Mouse (Mus musculus): ENCODE measurements at regions not wholly inside any gene's neighbourhood (a gene's known extent, or its start where the extent isn't known, plus 50 kb on each side); places are given as distances from the start of the nearest gene placed in this dataset.

- H3K27ac ChIP-seq (ENCODE audit: low read depth, low read length) = no peak overlapping the region
- 44% methylated on average over 1 of the region's 1 CpGs for WGBS (ENCODE audit: insufficient replicate concordance)
- no peak for ATAC-seq (replicated peaks; ENCODE audit: insufficient number of reproducible peaks, low FRiP score, low TSS enrichment)
- H3K36me3 ChIP-seq (ENCODE audit: control insufficient read depth, insufficient read depth, low read length) = no peaks in the 10 kb centered on the region
- H3K27me3 ChIP-seq (ENCODE audit: control insufficient read depth, insufficient read depth, low read length) = no peaks in the 10 kb centered on the region
- no peak overlapping the region for H3K4me2 ChIP-seq
- no peak overlapping the region for H3K9ac ChIP-seq (ENCODE audit: low read depth, low read length)
- H3K9me3 ChIP-seq (replicated peaks; ENCODE audit: control insufficient read depth, low read length) = no peaks in the 10 kb centered on the region
- H3K4me1 ChIP-seq (ENCODE audit: control insufficient read depth, insufficient read depth, low read length) = no peaks in the 10 kb centered on the region
- no peak overlapping the region for H3K4me3 ChIP-seq (ENCODE audit: low read depth, low read length)
Observed at GRCm38 (mm10) chr2:147989616-147990015, 57.2 kb downstream of the Foxa2 start.

GRCm38 (mm10) chr2:147988586-147988985 is 58.2 kb downstream of the Foxa2 start:
- Histone ChIP-seq H3K9me3 (replicated peaks; ENCODE audit: control insufficient read depth, low read length) (no peaks in the 10 kb centered on the region), H3K4me3 (ENCODE audit: low read depth, low read length) (no peak overlapping the region), H3K4me1 (ENCODE audit: control insufficient read depth, insufficient read depth, low read length) (no peaks in the 10 kb centered on the region), H3K27ac (ENCODE audit: low read depth, low read length) (no peak overlapping the region), H3K4me2 (no peak overlapping the region), H3K27me3 (ENCODE audit: control insufficient read depth, insufficient read depth, low read length) (no peaks in the 10 kb centered on the region), H3K9ac (ENCODE audit: low read depth, low read length) (no peak overlapping the region), H3K36me3 (ENCODE audit: control insufficient read depth, insufficient read depth, low read length) (no peaks in the 10 kb centered on the region)
- no peak for ATAC-seq (replicated peaks; ENCODE audit: insufficient number of reproducible peaks, low FRiP score, low TSS enrichment)

GRCm38 (mm10) chr2:147985261-147985575 is 61.6 kb downstream of the Foxa2 start:
- Histone ChIP-seq H3K4me3 (ENCODE audit: low read depth, low read length) (no peak overlapping the region), H3K9ac (ENCODE audit: low read depth, low read length) (no peak overlapping the region), H3K4me1 (ENCODE audit: control insufficient read depth, insufficient read depth, low read length) (no peaks in the 10 kb centered on the region), H3K4me2 (no peak overlapping the region), H3K27me3 (ENCODE audit: control insufficient read depth, insufficient read depth, low read length) (no peaks in the 10 kb centered on the region), H3K27ac (ENCODE audit: low read depth, low read length) (no peak overlapping the region), H3K36me3 (ENCODE audit: control insufficient read depth, insufficient read depth, low read length) (no peaks in the 10 kb centered on the region), H3K9me3 (replicated peaks; ENCODE audit: control insufficient read depth, low read length) (no peaks in the 10 kb centered on the region)
- no peak for ATAC-seq (replicated peaks; ENCODE audit: insufficient number of reproducible peaks, low FRiP score, low TSS enrichment)
- WGBS (ENCODE audit: insufficient replicate concordance) = 61% methylated on average over 2 of the region's 2 CpGs

- no peaks in the 10 kb centered on the region for H3K9me3 ChIP-seq (replicated peaks; ENCODE audit: control insufficient read depth, low read length)
- ATAC-seq (replicated peaks; ENCODE audit: insufficient number of reproducible peaks, low FRiP score, low TSS enrichment) = no peak
- H3K4me2 ChIP-seq = no peak overlapping the region
- H3K27me3 ChIP-seq (ENCODE audit: control insufficient read depth, insufficient read depth, low read length) = no peaks in the 10 kb centered on the region
- H3K9ac ChIP-seq (ENCODE audit: low read depth, low read length) = no peak overlapping the region
- no peaks in the 10 kb centered on the region for H3K4me1 ChIP-seq (ENCODE audit: control insufficient read depth, insufficient read depth, low read length)
- no peak overlapping the region for H3K27ac ChIP-seq (ENCODE audit: low read depth, low read length)
- H3K4me3 ChIP-seq (ENCODE audit: low read depth, low read length) = no peak overlapping the region
- no peaks in the 10 kb centered on the region for H3K36me3 ChIP-seq (ENCODE audit: control insufficient read depth, insufficient read depth, low read length)
- WGBS (ENCODE audit: insufficient replicate concordance) = 44% methylated on average over 12 of the region's 12 CpGs
Observed at GRCm38 (mm10) chr2:147984547-147985260, 62.1 kb downstream of the Foxa2 start.

GRCm38 (mm10) chr2:147980929-147981479 is 65.8 kb downstream of the Foxa2 start:
- no peaks in the 10 kb centered on the region for H3K27me3 ChIP-seq (ENCODE audit: control insufficient read depth, insufficient read depth, low read length)
- no peak overlapping the region for H3K27ac ChIP-seq (ENCODE audit: low read depth, low read length)

GRCm38 (mm10) chr2:147980408-147980807 is 66.4 kb downstream of the Foxa2 start:
- H3K36me3 ChIP-seq (ENCODE audit: control insufficient read depth, insufficient read depth, low read length) = no peaks in the 10 kb centered on the region
- 74% methylated on average over 1 of the region's 1 CpGs for WGBS (ENCODE audit: insufficient replicate concordance)

More at GRCm38 (mm10) chr2:147980929-147981479, 65.8 kb downstream of the Foxa2 start:
- ATAC-seq (replicated peaks; ENCODE audit: insufficient number of reproducible peaks, low FRiP score, low TSS enrichment) = no peak
- Histone ChIP-seq H3K9ac (ENCODE audit: low read depth, low read length) (no peak overlapping the region), H3K36me3 (ENCODE audit: control insufficient read depth, insufficient read depth, low read length) (no peaks in the 10 kb centered on the region), H3K9me3 (replicated peaks; ENCODE audit: control insufficient read depth, low read length) (no peaks in the 10 kb centered on the region), H3K4me2 (no peak overlapping the region), H3K4me1 (ENCODE audit: control insufficient read depth, insufficient read depth, low read length) (no peaks in the 10 kb centered on the region), H3K4me3 (ENCODE audit: low read depth, low read length) (no peak overlapping the region)
- WGBS (ENCODE audit: insufficient replicate concordance) = 69% methylated on average over 6 of the region's 6 CpGs

GRCm38 (mm10) chr2:147979660-147980364 is 67.0 kb downstream of the Foxa2 start:
- ATAC-seq (replicated peaks; ENCODE audit: insufficient number of reproducible peaks, low FRiP score, low TSS enrichment) = no peak
- H3K9ac ChIP-seq (ENCODE audit: low read depth, low read length) = no peak overlapping the region
- no peaks in the 10 kb centered on the region for H3K9me3 ChIP-seq (replicated peaks; ENCODE audit: control insufficient read depth, low read length)
- no peak overlapping the region for H3K27ac ChIP-seq (ENCODE audit: low read depth, low read length)
- WGBS (ENCODE audit: insufficient replicate concordance) = 69% methylated on average over 4 of the region's 4 CpGs
- H3K27me3 ChIP-seq (ENCODE audit: control insufficient read depth, insufficient read depth, low read length) = no peaks in the 10 kb centered on the region
- H3K4me3 ChIP-seq (ENCODE audit: low read depth, low read length) = no peak overlapping the region
- no peaks in the 10 kb centered on the region for H3K4me1 ChIP-seq (ENCODE audit: control insufficient read depth, insufficient read depth, low read length)
- no peaks in the 10 kb centered on the region for H3K36me3 ChIP-seq (ENCODE audit: control insufficient read depth, insufficient read depth, low read length)
- no peak overlapping the region for H3K4me2 ChIP-seq

More at GRCm38 (mm10) chr2:147980408-147980807, 66.4 kb downstream of the Foxa2 start:
- no peaks in the 10 kb centered on the region for H3K9me3 ChIP-seq (replicated peaks; ENCODE audit: control insufficient read depth, low read length)
- no peaks in the 10 kb centered on the region for H3K4me1 ChIP-seq (ENCODE audit: control insufficient read depth, insufficient read depth, low read length)
- H3K27ac ChIP-seq (ENCODE audit: low read depth, low read length) = no peak overlapping the region
- H3K27me3 ChIP-seq (ENCODE audit: control insufficient read depth, insufficient read depth, low read length) = no peaks in the 10 kb centered on the region
- no peak overlapping the region for H3K4me2 ChIP-seq
- H3K4me3 ChIP-seq (ENCODE audit: low read depth, low read length) = no peak overlapping the region
- no peak for ATAC-seq (replicated peaks; ENCODE audit: insufficient number of reproducible peaks, low FRiP score, low TSS enrichment)
- H3K9ac ChIP-seq (ENCODE audit: low read depth, low read length) = no peak overlapping the region

- 62% methylated on average over 1 of the region's 1 CpGs for WGBS (ENCODE audit: insufficient replicate concordance)
- no peak for ATAC-seq (replicated peaks; ENCODE audit: insufficient number of reproducible peaks, low FRiP score, low TSS enrichment)
- Histone ChIP-seq H3K9ac (ENCODE audit: low read depth, low read length) (no peak overlapping the region), H3K36me3 (ENCODE audit: control insufficient read depth, insufficient read depth, low read length) (no peaks in the 10 kb centered on the region), H3K4me1 (ENCODE audit: control insufficient read depth, insufficient read depth, low read length) (no peaks in the 10 kb centered on the region), H3K27me3 (ENCODE audit: control insufficient read depth, insufficient read depth, low read length) (no peaks in the 10 kb centered on the region), H3K27ac (ENCODE audit: low read depth, low read length) (no peak overlapping the region), H3K4me3 (ENCODE audit: low read depth, low read length) (no peak overlapping the region), H3K4me2 (no peak overlapping the region), H3K9me3 (replicated peaks; ENCODE audit: control insufficient read depth, low read length) (no peaks in the 10 kb centered on the region)
Observed at GRCm38 (mm10) chr2:147979001-147979400, 67.8 kb downstream of the Foxa2 start.

All from heart, embryonic 11.5 days (tissue).